Mouse (Mus musculus): Measurements from ENCODE around the gene Mmp24. TPM values are rescaled to one million over a fixed set of nuclear protein-coding genes. Genes with fewer than 3 reads are reported as not detected.

The Mmp24 gene
- polyA plus RNA-seq, 1 experiment from 2014 or later: 0.21 TPM

DNA sequence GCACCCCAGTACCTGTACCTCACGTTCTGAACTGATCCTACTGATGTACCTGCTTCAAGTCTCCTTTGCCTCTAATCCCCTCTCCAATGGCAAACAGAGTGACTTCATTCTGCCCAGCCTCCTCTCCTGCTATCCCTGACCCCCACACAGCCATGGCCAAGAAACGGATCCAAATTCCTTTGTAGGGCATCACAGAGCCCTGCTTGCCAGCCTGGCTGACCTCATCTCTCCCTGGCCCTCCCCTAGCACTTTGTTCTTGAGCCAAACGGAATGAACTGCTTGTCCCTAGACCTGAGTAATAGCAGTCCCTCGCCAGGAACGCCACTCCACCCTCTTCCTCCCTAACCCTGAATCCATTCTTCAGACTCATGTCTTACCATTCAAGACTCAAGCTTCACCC is 31.4 kb downstream of the Mmp24 start:
- H3K27ac ChIP-seq (ENCODE audit: low read length): no peak overlapping the region
- no peak overlapping the region for H3K4me2 ChIP-seq (ENCODE audit: low read depth, low read length)
- no peaks in the 10 kb centered on the region for H3K27me3 ChIP-seq (replicated peaks; ENCODE audit: control insufficient read depth, insufficient read depth, low read length)
- H3K4me1 ChIP-seq (ENCODE audit: control insufficient read depth, insufficient read depth, low read length): peaks cover 6% of the 10 kb centered on the region
- H3K36me3 ChIP-seq (ENCODE audit: control insufficient read depth, insufficient read depth, low read length): no peaks in the 10 kb centered on the region
- H3K9ac ChIP-seq (ENCODE audit: low read depth, low read length): no peak overlapping the region
- no peaks in the 10 kb centered on the region for H3K9me3 ChIP-seq (ENCODE audit: control insufficient read depth, low read length)
- H3K4me3 ChIP-seq (ENCODE audit: low read length): no peak overlapping the region
- WGBS: 63% methylated on average over 5 of the region's 5 CpGs
- ATAC-seq: no peak

GRCm38 (mm10) chr2:155807408-155807807 is 32.3 kb downstream of the Mmp24 start:
- WGBS: 38% methylated on average over 4 of the region's 4 CpGs

DNA sequence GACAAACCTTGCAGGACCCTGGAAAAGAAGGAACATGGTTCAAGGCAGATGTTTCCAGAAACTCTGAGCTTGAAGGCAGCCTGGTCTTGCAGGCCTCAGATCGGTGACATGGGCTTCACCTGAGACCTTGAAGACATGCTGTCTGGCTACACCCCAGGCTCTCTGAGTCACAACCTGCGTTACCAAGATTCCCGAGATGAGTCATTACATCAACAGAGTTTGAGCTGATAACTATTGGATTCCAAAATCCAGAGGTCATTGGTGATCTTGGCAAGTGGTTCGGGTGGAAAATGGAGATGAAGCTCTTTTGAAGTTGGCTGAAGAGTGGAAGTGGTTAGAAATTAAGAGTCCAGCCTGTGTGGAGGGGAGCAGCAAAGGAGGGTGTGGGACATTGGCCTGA is 34.5 kb downstream of the Mmp24 start:
- H3K4me2 ChIP-seq (ENCODE audit: low read depth, low read length): no peak overlapping the region
- H3K36me3 ChIP-seq (ENCODE audit: control insufficient read depth, insufficient read depth, low read length): no peaks in the 10 kb centered on the region
- no peak overlapping the region for H3K9ac ChIP-seq (ENCODE audit: low read depth, low read length)
- H3K4me3 ChIP-seq (ENCODE audit: low read length): no peak overlapping the region
- 68% methylated on average over 4 of the region's 4 CpGs for WGBS
- no peaks in the 10 kb centered on the region for H3K9me3 ChIP-seq (ENCODE audit: control insufficient read depth, low read length)
- no peaks in the 10 kb centered on the region for H3K27me3 ChIP-seq (replicated peaks; ENCODE audit: control insufficient read depth, insufficient read depth, low read length)
- no peak overlapping the region for H3K27ac ChIP-seq (ENCODE audit: low read length)
- no peak for ATAC-seq
- peaks cover 6% of the 10 kb centered on the region for H3K4me1 ChIP-seq (ENCODE audit: control insufficient read depth, insufficient read depth, low read length)

More at GRCm38 (mm10) chr2:155807408-155807807, 32.3 kb downstream of the Mmp24 start:
- no peak for ATAC-seq
- Histone ChIP-seq H3K27me3 (replicated peaks; ENCODE audit: control insufficient read depth, insufficient read depth, low read length) (no peaks in the 10 kb centered on the region), H3K9ac (ENCODE audit: low read depth, low read length) (no peak overlapping the region), H3K27ac (ENCODE audit: low read length) (no peak overlapping the region), H3K4me2 (ENCODE audit: low read depth, low read length) (no peak overlapping the region), H3K4me1 (ENCODE audit: control insufficient read depth, insufficient read depth, low read length) (peaks cover 6% of the 10 kb centered on the region), H3K9me3 (ENCODE audit: control insufficient read depth, low read length) (no peaks in the 10 kb centered on the region), H3K36me3 (ENCODE audit: control insufficient read depth, insufficient read depth, low read length) (no peaks in the 10 kb centered on the region), H3K4me3 (ENCODE audit: low read length) (no peak overlapping the region)

DNA sequence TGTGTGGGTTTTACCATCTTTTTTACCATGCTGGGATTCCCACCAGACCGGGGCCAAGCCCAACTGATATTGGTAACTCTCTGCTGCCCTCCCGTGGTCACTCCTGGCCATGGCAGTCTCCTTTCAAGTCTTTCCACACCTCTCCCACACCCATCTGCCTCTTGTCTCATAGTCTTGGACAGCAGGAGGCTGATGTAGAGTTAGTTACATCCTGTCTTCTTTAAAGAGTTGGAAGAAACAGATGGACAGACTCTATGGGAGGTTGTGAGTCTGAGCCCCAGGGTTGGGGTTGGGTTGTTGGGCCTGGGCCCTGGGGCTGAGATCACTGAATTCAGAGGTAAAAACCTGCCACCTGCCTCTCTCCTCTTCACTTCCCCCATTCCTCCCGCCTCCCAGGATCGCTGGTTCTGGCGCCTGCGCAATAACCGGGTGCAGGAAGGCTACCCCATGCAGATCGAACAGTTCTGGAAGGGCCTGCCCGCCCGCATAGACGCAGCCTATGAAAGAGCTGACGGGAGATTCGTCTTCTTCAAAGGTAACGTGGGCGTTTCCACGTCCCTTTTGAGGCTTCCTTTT is 36.8 kb downstream of the Mmp24 start:
- WGBS: 41% methylated on average over 16 of the region's 16 CpGs
- Histone ChIP-seq H3K4me1 (ENCODE audit: control insufficient read depth, insufficient read depth, low read length) (no peaks in the 10 kb centered on the region), H3K36me3 (ENCODE audit: control insufficient read depth, insufficient read depth, low read length) (no peaks in the 10 kb centered on the region), H3K9ac (ENCODE audit: low read depth, low read length) (no peak overlapping the region), H3K27ac (ENCODE audit: low read length) (no peak overlapping the region), H3K9me3 (ENCODE audit: control insufficient read depth, low read length) (no peaks in the 10 kb centered on the region), H3K27me3 (replicated peaks; ENCODE audit: control insufficient read depth, insufficient read depth, low read length) (no peaks in the 10 kb centered on the region), H3K4me2 (ENCODE audit: low read depth, low read length) (no peak overlapping the region), H3K4me3 (ENCODE audit: low read length) (no peak overlapping the region)
- ATAC-seq: no peak

GRCm38 (mm10) chr2:155812637-155813036 is 37.5 kb downstream of the Mmp24 start:
- no peaks in the 10 kb centered on the region for H3K27me3 ChIP-seq (replicated peaks; ENCODE audit: control insufficient read depth, insufficient read depth, low read length)
- WGBS: 68% methylated on average over 4 of the region's 4 CpGs
- no peaks in the 10 kb centered on the region for H3K36me3 ChIP-seq (ENCODE audit: control insufficient read depth, insufficient read depth, low read length)
- no peaks in the 10 kb centered on the region for H3K9me3 ChIP-seq (ENCODE audit: control insufficient read depth, low read length)
- no peak overlapping the region for H3K27ac ChIP-seq (ENCODE audit: low read length)
- no peak overlapping the region for H3K9ac ChIP-seq (ENCODE audit: low read depth, low read length)
- ATAC-seq: no peak
- peaks cover under 1% of the 10 kb centered on the region; the same call in 1 of the 2 replicates for H3K4me1 ChIP-seq (ENCODE audit: control insufficient read depth, insufficient read depth, low read length)
- no peak overlapping the region for H3K4me2 ChIP-seq (ENCODE audit: low read depth, low read length)
- no peak overlapping the region for H3K4me3 ChIP-seq (ENCODE audit: low read length)

DNA sequence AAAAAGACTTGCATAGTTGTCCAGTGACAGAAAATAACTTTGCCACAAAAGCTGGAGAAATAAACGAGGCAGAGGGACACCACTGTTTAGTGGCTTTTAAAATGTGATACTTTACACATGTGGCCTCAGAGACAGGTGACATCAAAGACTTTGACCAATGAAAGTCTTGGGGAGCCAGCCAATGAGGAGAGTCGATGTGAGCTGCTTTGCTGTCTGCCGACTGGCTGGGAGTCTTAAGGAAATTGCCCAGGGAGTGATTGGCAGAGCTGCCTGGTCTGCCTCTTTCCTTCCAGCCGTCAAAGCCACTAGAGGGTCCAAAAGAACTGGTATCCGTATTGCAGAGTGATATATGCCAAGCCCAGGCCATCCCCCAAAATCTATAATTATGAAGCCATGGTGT is 39.7 kb downstream of the Mmp24 start:
- H3K27me3 ChIP-seq (replicated peaks; ENCODE audit: control insufficient read depth, insufficient read depth, low read length): no peaks in the 10 kb centered on the region
- no peaks in the 10 kb centered on the region for H3K36me3 ChIP-seq (ENCODE audit: control insufficient read depth, insufficient read depth, low read length)
- no peak overlapping the region for H3K9ac ChIP-seq (ENCODE audit: low read depth, low read length)
- peaks cover 15% of the 10 kb centered on the region for H3K4me1 ChIP-seq (ENCODE audit: control insufficient read depth, insufficient read depth, low read length)
- H3K9me3 ChIP-seq (ENCODE audit: control insufficient read depth, low read length): no peaks in the 10 kb centered on the region
- no peak overlapping the region for H3K4me2 ChIP-seq (ENCODE audit: low read depth, low read length)
- H3K4me3 ChIP-seq (ENCODE audit: low read length): no peak overlapping the region
- WGBS: 24% methylated on average over 5 of the region's 5 CpGs
- H3K27ac ChIP-seq (ENCODE audit: low read length): no peak overlapping the region
- no peak for ATAC-seq

- H3K4me2 ChIP-seq (ENCODE audit: low read depth, low read length): no peak overlapping the region
- no peaks in the 10 kb centered on the region for H3K36me3 ChIP-seq (ENCODE audit: control insufficient read depth, insufficient read depth, low read length)
- H3K9ac ChIP-seq (ENCODE audit: low read depth, low read length): no peak overlapping the region
- 93% methylated on average over 1 of the region's 1 CpGs for WGBS
- H3K27ac ChIP-seq (ENCODE audit: low read length): no peak overlapping the region
- no peaks in the 10 kb centered on the region for H3K9me3 ChIP-seq (ENCODE audit: control insufficient read depth, low read length)
- ATAC-seq: no peak
- peaks cover 19% of the 10 kb centered on the region for H3K4me1 ChIP-seq (ENCODE audit: control insufficient read depth, insufficient read depth, low read length)
- H3K4me3 ChIP-seq (ENCODE audit: low read length): no peak overlapping the region
- no peaks in the 10 kb centered on the region for H3K27me3 ChIP-seq (replicated peaks; ENCODE audit: control insufficient read depth, insufficient read depth, low read length)
Observed at GRCm38 (mm10) chr2:155816179-155816578, 41.0 kb downstream of the Mmp24 start.

- WGBS: 77% methylated on average over 10 of the region's 10 CpGs
- no peak for ATAC-seq
- Histone ChIP-seq H3K9ac (ENCODE audit: low read depth, low read length) (peak overlapping the region; percentile 92), H3K27ac (ENCODE audit: low read length) (no peak overlapping the region), H3K36me3 (ENCODE audit: control insufficient read depth, insufficient read depth, low read length) (peaks cover under 1% of the 10 kb centered on the region), H3K27me3 (replicated peaks; ENCODE audit: control insufficient read depth, insufficient read depth, low read length) (no peaks in the 10 kb centered on the region), H3K4me3 (ENCODE audit: low read length) (peak overlapping the region; percentile 80), H3K4me2 (ENCODE audit: low read depth, low read length) (peak overlapping the region; percentile 87), H3K4me1 (ENCODE audit: control insufficient read depth, insufficient read depth, low read length) (peaks cover 19% of the 10 kb centered on the region), H3K9me3 (ENCODE audit: control insufficient read depth, low read length) (no peaks in the 10 kb centered on the region)
Observed at GRCm38 (mm10) chr2:155817301-155818245, 42.4 kb downstream of the Mmp24 start.

GRCm38 (mm10) chr2:155818596-155819391 is 43.7 kb downstream of the Mmp24 start:
- peak; percentile 95 for ATAC-seq
- peak overlapping the region; percentile 92 for H3K9ac ChIP-seq (ENCODE audit: low read depth, low read length)
- H3K9me3 ChIP-seq (ENCODE audit: control insufficient read depth, low read length): no peaks in the 10 kb centered on the region
- peaks cover 9% of the 10 kb centered on the region for H3K36me3 ChIP-seq (ENCODE audit: control insufficient read depth, insufficient read depth, low read length)
- peak overlapping the region; percentile 80 for H3K4me3 ChIP-seq (ENCODE audit: low read length)
- WGBS: 1% methylated on average over 37 of the region's 37 CpGs
- H3K27ac ChIP-seq (ENCODE audit: low read length): peak overlapping the region; percentile 97
- H3K27me3 ChIP-seq (replicated peaks; ENCODE audit: control insufficient read depth, insufficient read depth, low read length): no peaks in the 10 kb centered on the region
- H3K4me1 ChIP-seq (ENCODE audit: control insufficient read depth, insufficient read depth, low read length): peaks cover 19% of the 10 kb centered on the region
- H3K4me2 ChIP-seq (ENCODE audit: low read depth, low read length): peak overlapping the region; percentile 87
